9 mouse cellular contexts compared by ENCODE assay signal in genomic region chr14:58076726-58077255, GRCm38 (mm10). TPM values are rescaled to one million over a fixed set of nuclear protein-coding genes. Genes with fewer than 3 reads are reported as not detected.
DNase-seq lines count a peak whose midpoint lies in the region; ATAC-seq and TF ChIP-seq lines count a peak whose summit lies in the region.
"Had no signal": no experiment of that assay in that cellular context is flagged by ENCODE, and none has a peak within 500 bp of the region (broad histone marks: within the 10 kb centered on the region; RNA-seq: fewer than 3 reads in every experiment).

No protein-coding gene starts in this region.

- peaks cover 14% of the 10 kb centered on the region for H3K4me1 ChIP-seq in heart, embryonic 12.5 days (replicated peaks)
- no peaks in the 10 kb centered on the region for H3K4me1 ChIP-seq in ES-E14 (ENCODE audit: control insufficient read depth in 2 of 2, insufficient read depth in 2 of 2, low read length in 2 of 2, poor library complexity in 1 of 2)
- H3K4me1 ChIP-seq in forebrain, postnatal 0 days (ENCODE audit: insufficient read depth), result peaks cover 8% of the 10 kb centered on the region
- H3K4me1 ChIP-seq in liver, embryonic 14.5 days (replicated peaks; ENCODE audit: control insufficient read depth in 2 of 2, insufficient read depth in 2 of 2, low read length in 1 of 2), result no peaks in the 10 kb centered on the region

- DNase-seq in heart, postnatal 25 days (ENCODE audit: low spot score), result no peak
- DNase-seq in ES-E14 (ENCODE audit: low read depth, low spot score), result no peak
- DNase-seq in forebrain, postnatal 0 days, result peak; percentile 8
- DNase-seq in liver, embryonic 14.5 days (ENCODE audit: low read depth in 3 of 3, low spot score in 3 of 3), result no peak
- no peak for DNase-seq in frontal cortex, adult 2 months (ENCODE audit: extremely low spot score in 1 of 2, low spot score in 1 of 2)
- DNase-seq in urinary bladder, adult 2 months (ENCODE audit: low spot score), result no peak
- DNase-seq in spleen, postnatal 4 days (ENCODE audit: low spot score in 2 of 2), result no peak

- H3K9ac ChIP-seq in heart, embryonic 12.5 days, result peak overlapping the region; percentile 78
- H3K9ac ChIP-seq in ES-E14 (ENCODE audit: insufficient read depth, low read depth, low read length, poor library complexity, severe bottlenecking), result 0 out of 2 replicates have a peak overlapping the region, but pooled peaks have one; percentile 9
- H3K9ac ChIP-seq in forebrain, postnatal 0 days, result peak overlapping the region; percentile 62
- no peak overlapping the region for H3K9ac ChIP-seq in liver, embryonic 14.5 days (replicated peaks)

- H3K4me3 ChIP-seq in heart, embryonic 12.5 days, result peak overlapping the region; percentile 67
- peak overlapping the region; percentile 64 to 78 for H3K4me3 ChIP-seq in ES-E14 (ENCODE audit: insufficient read depth in 1 of 2, low read depth in 1 of 2, low read length in 2 of 2, poor library complexity in 1 of 2, severe bottlenecking in 1 of 2)
- peak overlapping the region; percentile 63 for H3K4me3 ChIP-seq in forebrain, postnatal 0 days (ENCODE audit: low read depth, low read length)
- peak overlapping the region in 1 of 2 experiments; percentile 42; a peak in 2 of 4 replicates for H3K4me3 ChIP-seq in liver, embryonic 14.5 days (ENCODE audit: insufficient read depth in 1 of 2, low read depth in 2 of 2, low read length in 2 of 2)

- H3K4me2 ChIP-seq in heart, embryonic 12.5 days, result peak overlapping the region; percentile 93
- H3K4me2 ChIP-seq in forebrain, postnatal 0 days (ENCODE audit: low read depth), result peak overlapping the region; percentile 96
- H3K4me2 ChIP-seq in liver, embryonic 14.5 days (ENCODE audit: low read depth), result peak overlapping the region; percentile 57

- peak overlapping the region; percentile 67 for H3K27ac ChIP-seq in heart, embryonic 12.5 days (ENCODE audit: poor library complexity, severe bottlenecking)
- no peak overlapping the region for H3K27ac ChIP-seq in ES-E14 (ENCODE audit: insufficient read depth, low read depth, low read length, poor library complexity, severe bottlenecking)
- peak overlapping the region; percentile 15; the same call in 1 of the 2 replicates for H3K27ac ChIP-seq in forebrain, postnatal 0 days (ENCODE audit: low read depth, low read length)
- no peak overlapping the region for H3K27ac ChIP-seq in liver, embryonic 14.5 days

- ATAC-seq in heart, embryonic 12.5 days (ENCODE audit: insufficient number of reproducible peaks, low FRiP score), result no peak
- no peak for ATAC-seq in forebrain, postnatal 0 days
- ATAC-seq in liver, embryonic 14.5 days (ENCODE audit: insufficient read depth), result no peak

- WGBS in heart, embryonic 12.5 days, result 6% methylated on average over 14 of the region's 14 CpGs
- 7% methylated on average over 14 of the region's 14 CpGs for WGBS in forebrain, postnatal 0 days
- 12% methylated on average over 14 of the region's 14 CpGs for WGBS in liver, embryonic 14.5 days (ENCODE audit: insufficient replicate concordance)

- TF ChIP-seq EP300 in liver, embryonic 14.5 days (IDR thresholded peaks at IDR 0.05; ENCODE audit: low read depth), result no peak

- in situ Hi-C loops in ES-E14 (cut with MboI; ENCODE audit: low sequenced_read_pairs in 2 of 2, unreplicated experiment in 2 of 2), result loop anchor here in 1 of 2 experiments (10.0 kb wide), 1 partner anchor 332 kb away; the partner anchor contains the start of gene Gm49361

- TF ChIP-seq CTCF in forebrain, postnatal 0 days (IDR thresholded peaks at IDR 0.05; ENCODE audit: low read depth), result no peak
- TF ChIP-seq CTCF in liver, embryonic 14.5 days (IDR thresholded peaks at IDR 0.05; ENCODE audit: low read depth), result no peak

- intact Hi-C loops in heart, postnatal 25 days (cut with DNase I), result loop anchor here (10.0 kb wide), 2 partner anchors 208 to 708 kb away; no protein-coding TSS in a partner anchor

- H3K9me3 ChIP-seq in heart, embryonic 12.5 days (replicated peaks), result no peaks in the 10 kb centered on the region
- no peaks in the 10 kb centered on the region for H3K9me3 ChIP-seq in ES-E14 (ENCODE audit: control insufficient read depth, insufficient read depth, low read depth, low read length)
- no peaks in the 10 kb centered on the region for H3K9me3 ChIP-seq in forebrain, postnatal 0 days (ENCODE audit: low read length)
- no peaks in the 10 kb centered on the region for H3K9me3 ChIP-seq in liver, embryonic 14.5 days (ENCODE audit: control insufficient read depth, low read length)

- H3K27me3 ChIP-seq in heart, embryonic 12.5 days (replicated peaks), result peaks cover 39% of the 10 kb centered on the region
- H3K27me3 ChIP-seq in forebrain, postnatal 0 days (ENCODE audit: insufficient read depth, low read length), result peaks cover 26% of the 10 kb centered on the region
- peaks cover 71% of the 10 kb centered on the region for H3K27me3 ChIP-seq in liver, embryonic 14.5 days (ENCODE audit: control insufficient read depth, insufficient read depth, low read length)

- no peaks in the 10 kb centered on the region for H3K36me3 ChIP-seq in heart, embryonic 12.5 days
- H3K36me3 ChIP-seq in ES-E14 (ENCODE audit: control insufficient read depth, insufficient read depth, low read length, poor library complexity, severe bottlenecking), result no peaks in the 10 kb centered on the region
- no peaks in the 10 kb centered on the region for H3K36me3 ChIP-seq in forebrain, postnatal 0 days (ENCODE audit: insufficient read depth)
- no peaks in the 10 kb centered on the region for H3K36me3 ChIP-seq in liver, embryonic 14.5 days (replicated peaks; ENCODE audit: control insufficient read depth, insufficient read depth, low read depth)
- H3K36me3 ChIP-seq: G1E had no signal

TF ChIP-seq in ES-E14, 5 proteins besides CTCF, POLR2A, EP300 and RAD21:
- no peak for TF ChIP-seq MAFK (IDR thresholded peaks at IDR 0.05; ENCODE audit: insufficient read depth, low read depth, low read length)
- TF ChIP-seq CHD2 (IDR thresholded peaks at IDR 0.05; ENCODE audit: low read depth, low read length), result no peak
- TF ChIP-seq HCFC1 (IDR thresholded peaks at IDR 0.05; ENCODE audit: borderline replicate concordance, insufficient read depth, low read length), result no peak
- TF ChIP-seq ZNF384 (IDR thresholded peaks at IDR 0.05; ENCODE audit: low read depth, low read length), result no peak
- TF ChIP-seq ZC3H11A (IDR thresholded peaks at IDR 0.05; ENCODE audit: borderline replicate concordance, low read depth, low read length), result no peak

RNA-seq across cellular contexts. Expression of gene Fgf9, which starts 6.4 kb away (rescaled TPM):
- polyA plus RNA-seq in heart, embryonic 12.5 days (2016; fragmentation: Nextera tagmentation; extraction: Ambion mirVana), result 8.5 and 10.3 TPM in 2 replicates
- 1 to 10 TPM; 7.3 to 7.5 TPM for total RNA-seq in heart, postnatal 25 days (2021)
- total RNA-seq in ES-E14 (2012; rRNA removed), result not detected in 2 replicates
- 6.9 and 14.8 TPM in 2 replicates for total RNA-seq in forebrain, postnatal 0 days (2014; rRNA removed)
- polyA plus RNA-seq in forebrain, postnatal 0 days (2015; fragmentation: Nextera tagmentation; extraction: Ambion mirVana), result 9.6 and 16.4 TPM in 2 replicates
- 0.08 and 0.10 TPM in 2 replicates for polyA plus RNA-seq in liver, embryonic 14.5 days (2012; rRNA removed)
- polyA plus RNA-seq in liver, embryonic 14.5 days (2014; fragmentation: Nextera tagmentation; extraction: Ambion mirVana), result 0.25 and 0.51 TPM in 2 replicates
- polyA plus RNA-seq in frontal cortex, adult 2 months (2012; rRNA removed), result 20.5 and 21.9 TPM in 2 replicates
- polyA plus RNA-seq in urinary bladder, adult 2 months (2012; rRNA removed), result 6.2 and 8.7 TPM in 2 replicates
- polyA plus RNA-seq: G1E had no signal

Comparison
In these comparisons a context has a peak if more than half of its experiments do, and no peak if none do; other contexts are left out.
1. H3K27ac ChIP-seq: peak in heart, embryonic 12.5 days (single experiment) and forebrain, postnatal 0 days (single experiment); none in ES-E14 (single experiment) and liver, embryonic 14.5 days (single experiment).
2. Peak in every context shown above with its lines, with median percentiles within 50 percentile points of each other: H3K4me2 ChIP-seq.